Mouse (Mus musculus) embryonic stem cell, embryonic (primary cell): ENCODE data around the gene Opn4.

Experiments
- CTCF ChIA-PET, 4 experiments: fragments of 300-600 bp in 2 of 4; fragments of 350-600 bp in 2 of 4; sonication (Branson Sonifier 250); formaldehyde crosslinking; loops; one replicate each; lab custom pipeline; 2022; ENCODE audit warnings: inconsistent platforms in 2 of 4; lab: Charles Lee
- POLR2A ChIA-PET, 4 experiments: fragments of 300-600 bp in 2 of 4; fragments of 350-600 bp in 2 of 4; sonication (Branson Sonifier 250); formaldehyde crosslinking; loops; one replicate each; lab custom pipeline; 2022; ENCODE audit warnings: antibody characterized with exemption in 4 of 4, inconsistent platforms in 1 of 4; lab: Charles Lee

Gene Opn4

DNA sequence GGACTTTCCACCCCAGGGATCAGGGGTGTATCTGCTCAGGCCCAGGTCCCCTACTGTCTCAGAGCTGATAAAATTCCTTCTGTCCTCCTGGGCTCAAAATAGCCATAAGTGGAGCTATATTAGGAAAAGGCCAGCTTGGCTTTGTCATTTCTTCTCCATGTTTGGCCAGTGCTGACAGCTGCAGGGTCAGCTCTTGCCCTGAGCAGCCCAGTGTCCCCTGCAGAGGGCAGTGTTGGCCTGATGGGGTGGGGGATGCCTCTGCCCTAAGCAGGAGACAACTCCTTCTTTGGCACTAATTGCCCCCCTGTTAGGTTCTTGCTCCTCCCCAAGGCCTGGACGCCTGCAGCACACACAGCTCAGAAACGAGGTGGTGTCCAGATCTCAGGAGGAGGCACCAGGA lies 25.9 kb downstream of the Opn4 start:
- ChIA-PET CTCF (interaction anchor here (0.6 to 2.6 kb wide), 32 partner anchors 8 to 654 kb away, joined by 3 to 12 read pairs (median 4); no protein-coding TSS in a partner anchor), POLR2A (interaction anchor here in 3 of 4 experiments (0.7 to 2.5 kb wide), 8 partner anchors 19 to 210 kb away, joined by 3 to 7 read pairs (median 3); no protein-coding TSS in a partner anchor)

DNA sequence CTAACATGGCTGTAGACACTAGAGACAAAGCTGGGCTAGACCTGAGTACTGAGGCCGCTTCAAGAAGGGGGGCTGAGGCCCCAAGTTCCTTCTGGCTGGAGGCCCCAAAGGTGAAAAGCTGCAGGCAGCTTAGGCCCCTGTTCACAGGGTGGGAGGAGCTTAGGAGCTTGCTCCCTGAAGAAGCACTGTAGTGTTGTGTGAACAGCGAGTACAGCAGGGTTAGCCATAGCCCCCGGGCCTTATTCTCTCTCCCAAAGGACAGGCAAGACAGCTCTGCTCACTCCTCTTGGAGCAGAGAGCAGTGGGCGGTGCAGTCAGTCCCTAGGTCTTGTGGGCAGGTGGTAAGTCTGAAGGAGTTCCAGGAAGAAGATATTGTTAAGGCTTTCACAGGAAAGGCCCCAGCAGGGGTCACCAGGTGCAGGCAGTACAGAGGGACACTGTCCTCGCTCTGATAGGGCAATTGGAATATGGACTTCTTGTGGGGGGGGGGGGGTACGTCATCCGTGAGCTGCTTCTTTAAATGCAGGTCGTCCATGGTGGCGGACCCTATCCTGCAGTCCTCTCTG lies 26.5 kb downstream of the Opn4 start:
- POLR2A ChIA-PET, result interaction anchor here in 3 of 4 experiments (0.6 to 2.5 kb wide), 10 partner anchors 18 to 210 kb away, joined by 3 to 7 read pairs (median 4); no protein-coding TSS in a partner anchor

DNA sequence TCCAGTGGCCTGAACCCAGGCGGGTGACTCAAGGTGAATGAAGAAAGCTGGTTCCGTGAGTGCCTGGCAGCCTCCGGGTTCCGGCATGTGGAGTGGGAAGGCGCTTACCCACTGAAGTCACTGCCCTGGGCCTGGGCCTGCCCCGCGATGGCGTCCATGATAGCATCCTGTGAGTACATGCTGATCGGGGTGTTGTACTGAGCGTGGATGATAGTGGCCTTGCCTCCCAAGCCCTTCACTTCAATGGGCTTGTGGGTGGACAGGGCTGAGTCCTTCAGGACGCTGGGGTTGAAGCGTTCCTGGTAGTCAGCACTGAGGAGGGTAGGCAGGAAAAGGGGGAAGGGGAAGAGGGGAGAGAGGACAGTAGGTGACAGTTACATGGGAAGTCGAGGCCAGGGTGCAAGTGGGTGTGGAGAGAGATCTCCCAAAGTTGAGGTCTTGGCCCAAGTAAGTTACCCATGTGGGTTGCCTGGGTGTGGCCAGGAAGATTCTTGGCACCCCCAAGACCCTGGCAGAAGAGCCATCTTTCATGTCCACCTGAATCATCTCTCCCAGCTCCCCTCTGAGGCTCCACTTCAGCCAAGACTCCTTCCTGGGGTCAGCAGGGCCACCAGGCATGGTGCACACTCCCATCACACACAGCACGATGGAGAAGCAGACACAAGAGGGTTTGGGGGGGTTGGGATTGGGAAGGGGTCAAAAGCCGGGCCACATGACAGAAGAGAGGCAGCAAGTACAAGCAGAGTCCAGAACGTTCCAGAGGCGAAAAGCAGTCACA lies 28.1 kb downstream of the Opn4 start:
- CTCF ChIA-PET, result interaction anchor here in 3 of 4 experiments (0.5 to 1.6 kb wide), 8 partner anchors 24 to 486 kb away, joined by 3 to 18 read pairs (median 4); no protein-coding TSS in a partner anchor
- POLR2A ChIA-PET, result interaction anchor here in 3 of 4 experiments (0.6 to 1.7 kb wide), 4 partner anchors 23 to 224 kb away, joined by 3 to 4 read pairs (median 4); no protein-coding TSS in a partner anchor

More for the DNA sequence above, 26.5 kb downstream of the Opn4 start:
- CTCF ChIA-PET, result interaction anchor here (0.5 to 2.6 kb wide), 31 partner anchors 8 to 655 kb away, joined by 3 to 12 read pairs (median 4); no protein-coding TSS in a partner anchor

DNA sequence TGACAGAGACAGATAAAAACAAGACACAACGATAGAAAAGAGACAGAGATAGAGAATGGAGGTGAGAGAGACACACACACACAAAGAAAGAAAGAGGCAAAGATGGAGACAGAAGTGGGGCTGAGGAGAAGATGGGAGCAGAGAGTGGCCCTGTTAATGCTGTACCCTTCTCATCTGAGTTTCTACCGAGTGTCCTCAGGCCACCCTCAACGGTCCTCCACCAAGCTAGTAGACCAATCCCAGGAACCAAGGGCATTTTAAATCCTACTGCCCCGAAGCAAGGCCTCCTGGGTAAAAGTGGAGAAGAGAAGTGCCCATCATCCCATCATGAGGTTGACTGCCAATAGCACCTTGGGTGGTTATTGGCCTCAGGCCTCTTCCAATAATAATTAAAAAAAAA lies 29.0 kb downstream of the Opn4 start:
- CTCF ChIA-PET, result interaction anchor here in 3 of 4 experiments (0.5 to 1.6 kb wide), 8 partner anchors 25 to 487 kb away, joined by 3 to 6 read pairs (median 4); no protein-coding TSS in a partner anchor
- POLR2A ChIA-PET, result interaction anchor here in 2 of 4 experiments (0.6 to 1.7 kb wide), 2 partner anchors 112 to 194 kb away, joined by 3 to 4 read pairs; no protein-coding TSS in a partner anchor

DNA sequence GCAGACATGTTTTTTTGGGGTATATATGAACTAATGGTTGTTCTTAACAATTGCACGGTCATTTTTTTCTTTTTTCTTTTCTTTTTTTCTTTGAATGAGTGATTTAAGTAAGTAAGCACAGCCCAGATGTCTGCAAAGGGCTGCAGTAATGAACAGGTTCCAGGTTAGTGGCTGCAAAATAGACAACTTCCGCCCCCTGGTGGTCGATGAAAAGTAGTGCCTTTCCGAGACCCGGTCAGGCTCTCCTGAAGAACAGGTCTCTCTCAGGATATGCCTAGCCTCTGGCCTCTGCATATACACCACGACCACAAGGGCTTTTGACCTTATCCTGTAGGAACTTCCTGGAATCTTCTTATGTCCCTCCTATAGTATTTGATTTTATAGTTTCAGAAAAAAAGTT lies 29.6 kb downstream of the Opn4 start:
- POLR2A ChIA-PET, result interaction anchor here in 1 of 4 experiments (0.6 to 1.7 kb wide), 3 partner anchors 15 to 111 kb away, joined by 3 to 4 read pairs (median 4); no protein-coding TSS in a partner anchor
- CTCF ChIA-PET, result interaction anchor here in 2 of 4 experiments (0.6 to 1.6 kb wide), 6 partner anchors 22 to 198 kb away, joined by 3 to 7 read pairs (median 3); no protein-coding TSS in a partner anchor

DNA sequence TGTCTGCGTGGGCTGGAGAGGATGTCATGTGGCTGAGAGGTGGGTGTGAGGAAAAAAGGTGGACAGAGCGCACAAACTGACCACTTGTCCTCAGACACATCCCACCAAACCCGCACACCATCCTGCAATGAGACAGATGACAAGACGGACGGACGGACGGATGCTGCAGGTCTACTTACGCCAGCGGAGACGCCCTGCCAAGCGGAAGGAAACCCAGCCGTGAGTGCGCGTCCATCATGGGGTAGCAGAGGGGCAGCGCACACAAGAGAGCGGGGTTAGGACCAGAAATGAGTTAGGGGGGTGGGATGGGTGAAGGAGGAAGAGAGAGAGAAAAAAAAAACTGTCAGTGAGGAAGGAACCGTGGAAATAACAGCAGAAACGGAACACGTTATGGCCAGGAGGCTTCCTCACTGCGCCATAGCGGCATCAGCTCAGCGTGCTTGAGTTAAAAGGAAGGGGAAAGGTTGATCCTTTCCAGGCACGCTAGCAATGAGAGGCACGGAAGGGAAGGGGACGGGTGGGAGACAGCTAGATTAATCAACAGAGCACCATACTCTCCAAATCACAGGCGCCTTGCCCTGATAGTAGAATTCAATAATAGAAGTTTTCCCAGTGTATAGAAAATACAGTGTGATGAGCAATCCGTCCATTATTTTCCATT lies 30.3 kb downstream of the Opn4 start:
- POLR2A ChIA-PET, result interaction anchor here in 3 of 4 experiments (1.5 to 3.9 kb wide), 5 partner anchors 15 to 110 kb away, joined by 4 to 17 read pairs (median 9); partner anchors contain the start of gene Bmpr1a (in 1 of the 3)
- CTCF ChIA-PET, result interaction anchor here (0.5 to 1.5 kb wide), 8 partner anchors 9 to 192 kb away, joined by 3 to 9 read pairs (median 4); no protein-coding TSS in a partner anchor

DNA sequence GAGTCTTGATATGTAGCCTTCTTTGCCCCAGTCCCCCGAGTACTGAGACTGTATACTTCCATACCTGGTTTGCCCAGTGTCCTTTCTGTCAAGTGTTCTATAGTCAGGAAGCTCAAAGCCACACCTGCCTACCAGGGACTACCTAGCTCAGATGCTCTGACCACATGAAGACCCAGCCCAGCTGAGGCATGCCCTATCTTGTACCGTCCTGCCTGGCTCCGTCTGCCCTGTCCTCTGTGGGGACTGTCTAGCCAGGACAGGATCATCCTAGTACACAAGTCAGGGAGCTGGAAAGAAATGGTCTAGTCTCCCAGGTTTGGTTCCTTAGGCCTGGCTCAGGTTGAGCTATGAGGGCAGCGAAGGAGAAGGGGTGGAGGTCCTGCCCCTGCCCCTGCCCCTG lies 31.3 kb downstream of the Opn4 start:
- ChIA-PET CTCF (interaction anchor here in 2 of 4 experiments (0.7 to 1.5 kb wide), 5 partner anchors 13 to 205 kb away, joined by 3 to 9 read pairs (median 3); no protein-coding TSS in a partner anchor), POLR2A (interaction anchor here in 3 of 4 experiments (1.0 to 3.9 kb wide), 8 partner anchors 8 to 109 kb away, joined by 3 to 17 read pairs (median 8); partner anchors contain the start of gene Bmpr1a (in 1 of the 3))

DNA sequence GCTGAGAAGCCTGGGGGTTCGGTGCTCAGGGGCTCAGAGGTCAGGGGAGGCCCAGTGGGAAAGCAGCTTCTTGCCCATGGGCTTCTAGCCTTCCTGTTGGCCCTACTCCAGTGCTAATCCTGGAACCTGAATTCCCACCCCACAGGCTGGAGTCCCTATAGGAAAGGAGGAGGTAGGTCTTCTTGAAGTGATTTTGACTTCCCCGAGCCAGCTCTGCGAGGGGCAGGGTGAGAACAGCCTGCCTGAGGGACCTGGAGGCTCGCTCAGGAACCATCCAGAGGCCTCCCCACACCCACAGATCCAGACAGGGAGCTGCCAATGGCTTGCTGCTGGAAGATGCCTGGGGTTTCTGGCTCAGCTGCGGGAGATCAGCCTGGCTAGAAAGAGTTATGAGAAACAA lies 32.2 kb downstream of the Opn4 start:
- POLR2A ChIA-PET, result interaction anchor here in 3 of 4 experiments (0.6 to 3.9 kb wide), 10 partner anchors 9 to 1257 kb away, joined by 3 to 17 read pairs (median 4); partner anchors contain the start of gene Bmpr1a (in 1 of the 3)

DNA sequence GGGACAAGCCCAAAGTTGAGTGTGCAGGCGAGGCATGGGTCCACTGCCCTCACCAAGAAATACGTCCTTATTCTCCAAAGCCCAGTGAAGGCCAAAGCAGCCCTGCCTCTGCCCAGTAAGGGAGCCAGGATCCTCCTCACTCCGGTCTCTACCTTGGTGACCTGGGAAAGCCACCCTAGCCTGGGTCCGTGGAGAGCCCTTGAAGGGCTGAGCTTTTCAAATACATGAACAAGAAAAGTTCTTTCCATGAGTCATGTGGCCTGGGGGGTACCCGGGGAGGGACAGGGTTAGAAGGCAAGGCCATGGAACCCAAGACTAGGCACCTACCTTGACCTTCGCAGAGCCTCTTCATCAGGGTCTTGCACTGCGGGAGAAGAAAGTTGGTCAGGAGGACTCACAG lies 33.4 kb downstream of the Opn4 start:
- ChIA-PET CTCF (interaction anchor here in 1 of 4 experiments (0.8 kb wide), 1 partner anchor 9 kb away, joined by 3 read pairs; no protein-coding TSS in a partner anchor), POLR2A (interaction anchor here in 2 of 4 experiments (0.6 to 3.9 kb wide), 5 partner anchors 19 to 205 kb away, joined by 3 to 11 read pairs (median 9); partner anchors contain the start of gene Bmpr1a (in 1 of the 2))

More for the DNA sequence above, 32.2 kb downstream of the Opn4 start:
- CTCF ChIA-PET, result interaction anchor here in 1 of 4 experiments (0.8 to 1.2 kb wide), 2 partner anchors 27 to 204 kb away, joined by 3 read pairs; no protein-coding TSS in a partner anchor

DNA sequence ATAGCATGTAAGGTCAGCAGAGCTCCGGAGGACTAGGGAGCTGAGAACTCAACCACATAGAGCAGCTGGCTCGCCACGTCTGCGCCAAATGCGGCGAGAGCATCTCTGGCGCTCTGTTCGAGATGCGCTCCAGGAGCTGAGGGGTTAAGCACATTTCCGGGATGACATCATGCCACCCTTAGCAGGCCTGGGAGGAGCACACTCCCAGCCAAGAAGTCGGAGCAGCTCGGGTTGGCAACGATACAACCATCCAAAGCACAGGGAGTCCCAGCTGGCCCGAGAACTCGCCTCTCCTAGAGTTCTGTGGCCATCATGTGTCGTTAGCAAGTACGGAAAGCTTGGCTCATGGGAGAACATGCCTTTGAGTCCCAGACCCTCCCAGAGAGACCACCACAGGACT lies 34.2 kb downstream of the Opn4 start:
- ChIA-PET CTCF (interaction anchor here in 2 of 4 experiments (0.7 to 1.2 kb wide), 3 partner anchors 8 to 168 kb away, joined by 3 to 4 read pairs (median 3); no protein-coding TSS in a partner anchor), POLR2A (interaction anchor here in 3 of 4 experiments (0.6 to 1.6 kb wide), 6 partner anchors 24 to 320 kb away, joined by 3 to 6 read pairs (median 4); no protein-coding TSS in a partner anchor)

DNA sequence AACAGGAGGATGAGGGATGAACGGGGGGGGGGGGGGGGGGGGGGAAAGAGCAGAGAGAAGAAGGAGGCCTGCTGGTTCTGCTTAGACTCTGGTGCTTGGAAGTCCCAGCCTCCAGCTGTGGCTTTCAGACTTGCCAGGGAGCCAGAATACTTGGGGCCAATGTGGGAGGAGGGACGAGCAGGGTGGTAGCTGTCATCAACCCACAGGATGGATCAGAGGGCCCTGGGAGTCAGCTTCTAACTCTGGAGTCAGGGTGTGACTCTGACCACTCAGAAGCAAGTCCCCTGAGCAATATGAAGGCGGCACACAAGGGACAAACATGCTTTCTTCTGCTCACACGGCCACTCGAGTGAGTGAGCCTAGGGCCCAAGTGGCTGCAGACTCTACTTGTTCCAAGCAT lies 35.3 kb downstream of the Opn4 start:
- CTCF ChIA-PET, result interaction anchor here in 1 of 4 experiments (0.5 kb wide), 1 partner anchor 97 kb away, joined by 4 read pairs; no protein-coding TSS in a partner anchor
- POLR2A ChIA-PET, result interaction anchor here in 2 of 4 experiments (0.5 to 1.6 kb wide), 4 partner anchors 98 to 484 kb away, joined by 3 to 6 read pairs (median 5); no protein-coding TSS in a partner anchor

DNA sequence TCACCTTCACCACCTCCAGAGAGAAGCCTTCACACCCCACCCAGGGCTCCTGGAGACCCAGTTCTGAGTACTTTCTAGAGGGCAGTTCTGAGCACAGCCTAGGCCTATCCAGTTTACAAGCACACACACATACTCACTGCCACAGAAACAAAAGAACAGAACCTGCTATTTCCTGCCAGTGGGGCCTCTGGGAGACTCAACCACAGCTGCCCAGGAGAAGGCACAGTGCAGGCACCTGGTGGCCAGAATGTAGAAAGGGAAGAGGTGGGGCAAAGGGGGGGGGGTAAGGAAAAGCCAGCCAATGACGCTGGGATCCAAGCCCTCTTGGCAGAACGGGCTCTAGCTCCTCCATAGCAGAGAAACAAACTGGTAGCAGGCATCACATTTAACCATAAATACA lies 37.5 kb downstream of the Opn4 start:
- ChIA-PET POLR2A (interaction anchor here in 3 of 4 experiments (0.7 to 4.0 kb wide), 12 partner anchors 9 to 216 kb away, joined by 3 to 13 read pairs (median 4); no protein-coding TSS in a partner anchor), CTCF (interaction anchor here in 2 of 4 experiments (1.6 to 1.9 kb wide), 2 partner anchors 11 kb away, joined by 4 to 11 read pairs; no protein-coding TSS in a partner anchor)

DNA sequence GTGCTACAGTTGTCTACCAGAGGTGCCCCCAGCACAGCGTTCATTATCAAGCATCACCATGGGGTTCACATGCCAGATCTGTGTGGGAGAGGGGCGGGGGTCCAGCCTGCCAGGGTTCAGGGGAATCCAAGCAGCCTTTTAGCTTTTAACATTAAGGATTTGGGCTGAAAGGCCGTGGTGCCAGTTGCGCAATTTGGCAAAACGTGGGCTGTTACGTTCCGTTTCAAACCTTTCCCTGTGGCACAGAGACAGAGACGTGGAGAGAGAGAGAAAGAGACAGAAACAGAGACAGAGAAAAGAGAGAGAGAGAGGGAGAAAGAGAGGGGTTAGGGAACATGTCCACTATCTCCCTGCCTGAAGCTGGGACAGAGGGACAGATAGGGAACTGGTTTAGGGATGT lies 38.3 kb downstream of the Opn4 start:
- POLR2A ChIA-PET, result interaction anchor here in 3 of 4 experiments (0.6 to 4.0 kb wide), 8 partner anchors 9 to 212 kb away, joined by 3 to 13 read pairs (median 3); no protein-coding TSS in a partner anchor

DNA sequence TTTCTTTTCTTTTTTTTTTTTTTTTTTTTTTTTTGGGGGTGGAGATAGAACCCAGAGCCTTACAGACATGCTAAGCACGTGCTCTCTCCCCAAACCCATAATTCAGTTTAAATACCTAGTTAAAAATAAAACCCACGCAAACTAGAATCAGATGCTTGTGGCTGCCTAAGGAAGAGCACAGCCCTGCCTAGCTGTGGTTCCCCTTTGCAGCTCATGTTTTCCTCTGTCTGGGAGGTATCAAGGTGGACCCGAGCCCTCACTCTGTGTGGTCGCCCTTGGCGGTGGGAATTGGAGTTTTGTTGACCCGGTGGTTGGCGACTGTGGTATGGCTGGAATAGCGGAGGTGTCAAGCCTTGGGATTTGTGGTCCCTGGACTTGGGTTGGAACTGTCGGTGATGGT lies 41.0 kb downstream of the Opn4 start:
- ChIA-PET POLR2A (interaction anchor here in 2 of 4 experiments (0.8 to 2.2 kb wide), 4 partner anchors 11 to 99 kb away, joined by 3 to 7 read pairs (median 4); no protein-coding TSS in a partner anchor), CTCF (interaction anchor here in 2 of 4 experiments (0.6 to 1.1 kb wide), 2 partner anchors 10 to 779 kb away, joined by 3 to 5 read pairs; no protein-coding TSS in a partner anchor)

More for the DNA sequence above, 38.3 kb downstream of the Opn4 start:
- CTCF ChIA-PET, result interaction anchor here in 2 of 4 experiments (0.6 to 1.9 kb wide), 4 partner anchors 12 to 18 kb away, joined by 3 to 11 read pairs (median 4); no protein-coding TSS in a partner anchor

DNA sequence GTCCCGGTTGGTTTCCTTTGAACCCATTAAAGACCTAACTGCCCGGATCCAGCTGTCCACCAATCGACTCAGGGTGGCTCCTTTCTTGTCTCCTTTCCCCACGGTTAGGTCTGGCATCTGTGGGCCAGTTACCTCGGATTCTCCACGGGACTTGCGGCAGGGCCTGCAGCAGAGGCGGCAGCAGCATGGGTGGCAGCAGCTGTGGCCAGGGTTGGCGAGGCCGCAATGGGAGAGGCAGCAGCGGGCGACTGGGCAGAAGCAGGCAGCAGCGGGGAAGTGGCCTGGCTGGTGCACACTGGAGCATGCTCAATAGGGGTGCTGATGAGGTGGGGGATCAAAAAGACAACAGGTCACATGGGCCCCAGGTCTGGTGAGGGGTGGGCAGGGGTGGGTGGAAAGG lies 44.7 kb downstream of the Opn4 start:
- CTCF ChIA-PET, result interaction anchor here in 2 of 4 experiments (0.6 to 1.3 kb wide), 6 partner anchors 14 to 475 kb away, joined by 3 to 4 read pairs (median 3); no protein-coding TSS in a partner anchor

DNA sequence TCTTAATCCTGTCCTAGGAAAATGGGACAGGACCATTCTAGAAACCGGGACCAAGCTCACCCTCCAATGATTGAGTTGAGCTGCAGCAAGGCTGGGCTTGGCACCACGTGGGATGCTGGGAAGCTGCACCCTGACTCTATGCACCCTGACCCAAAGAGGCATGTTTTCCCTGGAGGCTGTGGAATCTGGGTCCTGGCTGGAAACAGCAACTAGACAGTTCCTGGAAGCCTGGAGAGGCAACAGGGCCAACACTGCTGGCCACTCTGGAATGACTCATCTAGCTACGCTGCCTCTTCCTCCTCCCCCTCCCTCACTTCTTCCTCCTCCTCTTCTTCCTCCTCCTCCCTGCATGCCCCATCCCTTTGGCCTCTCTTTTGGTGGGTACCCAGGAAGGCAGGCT lies 45.9 kb downstream of the Opn4 start:
- CTCF ChIA-PET, result interaction anchor here in 1 of 4 experiments (1.2 to 1.3 kb wide), 2 partner anchors 19 to 20 kb away, joined by 3 read pairs; no protein-coding TSS in a partner anchor
- POLR2A ChIA-PET, result interaction anchor here in 3 of 4 experiments (0.9 to 2.3 kb wide), 6 partner anchors 8 to 190 kb away, joined by 3 to 7 read pairs (median 3); no protein-coding TSS in a partner anchor

More for the DNA sequence above, 44.7 kb downstream of the Opn4 start:
- POLR2A ChIA-PET, result interaction anchor here (0.5 to 2.3 kb wide), 13 partner anchors 12 to 143 kb away, joined by 3 to 7 read pairs (median 4); no protein-coding TSS in a partner anchor
